Mouse (Mus musculus) forebrain, embryonic 11.5 days (tissue): ENCODE data around the gene A930033H14Rik. TPM values are rescaled to one million over a fixed set of nuclear protein-coding genes. Genes with fewer than 3 reads are reported as not detected.

Experiments used
- ATAC-seq: fragments of 200-750 bp; cut with Nextera tagmentation; replicated peaks from 2 replicates; pipeline ENCODE4 v1.8.0; 2017; ENCODE audit warnings: moderate TSS enrichment; ENCODE audit not compliant: low FRiP score
- DNase-seq: peaks from one replicate; pipeline ENCODE4 v3.0.0-alpha.2; 2017; ENCODE audit warnings: low spot score
- H3K27ac ChIP-seq: fragments of 300-500 bp; sonication (generic); 2 replicates; pipeline ENCODE4 v1.5.1; 2014; ENCODE audit warnings: low read depth, low read length
- H3K27me3 ChIP-seq: fragments of 300-500 bp; sonication (generic); 2 replicates; pipeline ENCODE4 v1.6.1; 2014; ENCODE audit warnings: mild to moderate bottlenecking, low read length, mixed read lengths; ENCODE audit not compliant: control insufficient read depth, insufficient read depth
- H3K36me3 ChIP-seq: fragments of 300-500 bp; sonication (generic); 2 replicates; pipeline ENCODE4 v1.6.1; 2014; ENCODE audit warnings: mild to moderate bottlenecking, low read length, moderate library complexity, mixed read lengths; ENCODE audit not compliant: control insufficient read depth, insufficient read depth
- H3K4me1 ChIP-seq: fragments of 300-500 bp; sonication (generic); replicated peaks from 2 replicates; pipeline ENCODE4 v1.6.1; 2014; ENCODE audit warnings: low read length, mixed read lengths; ENCODE audit not compliant: control insufficient read depth, insufficient read depth
- H3K4me2 ChIP-seq: fragments of 300-500 bp; sonication (generic); 2 replicates; pipeline ENCODE4 v1.6.1; 2014; ENCODE audit warnings: low read depth, mild to moderate bottlenecking, low read length, moderate library complexity, mixed read lengths; ENCODE audit not compliant: severe bottlenecking
- H3K4me3 ChIP-seq: fragments of 300-500 bp; sonication (generic); 2 replicates; pipeline ENCODE4 v1.5.1; 2014; ENCODE audit warnings: low read depth, low read length
- H3K9ac ChIP-seq: fragments of 300-500 bp; sonication (generic); 2 replicates; pipeline ENCODE4 v1.6.1; 2014; ENCODE audit warnings: low read length
- H3K9me3 ChIP-seq: fragments of 300-500 bp; sonication (generic); 2 replicates; pipeline ENCODE4 v1.6.1; 2016; ENCODE audit warnings: low read length, mixed read lengths; ENCODE audit not compliant: control insufficient read depth
- WGBS: fragments of 180-500 bp; shearing (Covaris S2); extraction: QIAGEN DNeasy Blood & Tissue Kit; methylation state at CpG from one replicate; pipeline ENCODE4 v1.1.7; 2014; 5-methylcytosine and 5-hydroxymethylcytosine counted together
- polyA plus RNA-seq: library from polyadenylated mRNA; unstranded; fragments of >200 nt; fragmentation: Nextera tagmentation; extraction: Ambion mirVana; gene quantifications from 2 replicates; pipeline ENCODE4 v1.2.1, GENCODE M21; 2014

The A930033H14Rik gene
- polyA plus RNA-seq, 1 experiment from 2014 or later = 1.9 TPM

DNA sequence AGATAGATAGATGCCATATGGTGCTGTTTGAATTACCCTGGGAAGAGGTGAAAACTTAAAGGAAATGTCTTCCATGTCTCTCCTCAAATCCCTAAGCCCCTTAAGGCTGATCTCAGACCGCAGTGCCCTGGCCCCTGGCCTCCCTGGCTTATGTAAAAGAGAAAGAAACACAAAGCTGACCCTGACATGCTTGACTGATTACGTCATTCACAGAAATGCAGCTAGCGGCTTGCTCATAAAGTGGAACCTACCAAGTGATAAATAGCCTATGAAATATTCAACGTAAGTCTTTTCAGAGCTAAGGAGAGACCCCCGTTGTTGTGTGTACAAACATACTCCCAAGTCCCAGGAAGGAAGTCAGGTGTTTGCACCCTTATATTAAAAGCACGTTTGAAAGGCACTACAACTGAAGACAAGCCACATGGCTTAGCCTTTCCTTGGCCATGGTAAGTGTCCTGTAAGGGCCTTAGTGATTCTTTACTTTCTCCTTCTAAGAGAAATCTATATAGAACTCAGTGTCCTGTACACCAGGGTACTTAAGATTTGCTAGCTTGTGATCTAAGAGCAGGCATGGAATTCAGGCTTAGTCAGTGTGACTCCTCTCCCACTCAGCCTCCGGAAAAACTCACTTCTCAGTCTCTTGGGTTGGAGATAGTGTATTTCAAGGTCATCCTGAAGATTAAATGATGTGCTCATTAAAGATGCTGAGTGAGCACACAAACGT lies 8.1 kb downstream of the A930033H14Rik start:
- WGBS = 39% methylated on average over 8 of the region's 8 CpGs
- H3K4me3 ChIP-seq = no peak overlapping the region
- no peak overlapping the region for H3K9ac ChIP-seq
- no peaks in the 10 kb centered on the region for H3K27me3 ChIP-seq
- H3K4me1 ChIP-seq = 0 out of 2 replicates have a peak, but pooled peaks cover 3% of the 10 kb centered on the region
- ATAC-seq = no peak
- no peak overlapping the region; the same call in 1 of the 2 replicates for H3K27ac ChIP-seq
- no peak overlapping the region for H3K4me2 ChIP-seq
- no peaks in the 10 kb centered on the region for H3K36me3 ChIP-seq
- DNase-seq = no peak
- no peaks in the 10 kb centered on the region for H3K9me3 ChIP-seq

DNA sequence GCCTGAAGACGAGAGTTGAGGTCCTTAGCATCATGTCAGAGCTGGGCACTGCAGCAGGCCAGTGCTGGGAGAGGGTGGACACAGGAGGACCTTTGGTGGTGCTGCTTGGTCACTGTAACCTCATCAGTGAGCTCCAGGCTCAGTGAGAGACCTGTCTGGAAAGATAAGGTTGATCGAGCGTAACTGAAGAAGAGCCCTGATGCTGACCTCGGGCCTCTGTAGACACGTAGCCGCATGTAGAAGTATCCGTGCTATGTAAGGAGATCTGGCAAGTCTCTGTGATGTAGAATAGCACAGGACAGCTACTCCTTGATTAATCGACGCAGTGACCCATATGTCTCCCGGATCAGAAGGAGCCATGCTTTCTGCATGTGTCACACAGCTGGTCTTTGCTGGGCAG lies 19.2 kb downstream of the A930033H14Rik start:
- no peak for DNase-seq
- H3K9ac ChIP-seq = no peak overlapping the region
- WGBS = 94% methylated on average over 10 of the region's 10 CpGs
- H3K4me3 ChIP-seq = no peak overlapping the region
- no peaks in the 10 kb centered on the region for H3K9me3 ChIP-seq
- H3K36me3 ChIP-seq = no peaks in the 10 kb centered on the region
- no peak overlapping the region for H3K4me2 ChIP-seq
- H3K27ac ChIP-seq = no peak overlapping the region
- no peak for ATAC-seq
- no peaks in the 10 kb centered on the region for H3K27me3 ChIP-seq
- H3K4me1 ChIP-seq = no peaks in the 10 kb centered on the region

DNA sequence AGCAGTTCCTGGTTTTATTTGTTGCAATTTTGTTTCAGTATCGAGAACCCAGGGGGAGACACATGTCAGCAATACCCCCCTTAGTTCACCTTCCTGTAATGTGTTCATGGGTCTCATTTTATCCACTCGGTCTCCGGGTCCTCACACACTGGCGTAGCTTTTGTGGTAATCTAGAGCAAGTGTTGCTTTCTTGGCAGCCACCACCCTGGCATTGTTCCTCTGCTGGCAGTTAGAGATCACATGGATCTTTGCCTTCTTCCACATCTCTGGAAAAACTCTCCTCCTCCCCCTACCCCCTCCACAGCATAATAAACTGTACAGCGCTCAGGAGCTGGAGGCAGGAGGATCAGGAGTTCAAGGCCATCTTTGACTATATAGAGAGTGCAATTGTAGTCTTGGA lies 20.6 kb downstream of the A930033H14Rik start:
- no peak overlapping the region for H3K27ac ChIP-seq
- no peaks in the 10 kb centered on the region for H3K36me3 ChIP-seq
- no peaks in the 10 kb centered on the region for H3K27me3 ChIP-seq
- DNase-seq (no peak), ATAC-seq (no peak)
- no peaks in the 10 kb centered on the region for H3K9me3 ChIP-seq
- H3K4me1 ChIP-seq = no peaks in the 10 kb centered on the region
- no peak overlapping the region for H3K9ac ChIP-seq
- no peak overlapping the region for H3K4me2 ChIP-seq
- WGBS = 89% methylated on average over 5 of the region's 5 CpGs
- H3K4me3 ChIP-seq = no peak overlapping the region

DNA sequence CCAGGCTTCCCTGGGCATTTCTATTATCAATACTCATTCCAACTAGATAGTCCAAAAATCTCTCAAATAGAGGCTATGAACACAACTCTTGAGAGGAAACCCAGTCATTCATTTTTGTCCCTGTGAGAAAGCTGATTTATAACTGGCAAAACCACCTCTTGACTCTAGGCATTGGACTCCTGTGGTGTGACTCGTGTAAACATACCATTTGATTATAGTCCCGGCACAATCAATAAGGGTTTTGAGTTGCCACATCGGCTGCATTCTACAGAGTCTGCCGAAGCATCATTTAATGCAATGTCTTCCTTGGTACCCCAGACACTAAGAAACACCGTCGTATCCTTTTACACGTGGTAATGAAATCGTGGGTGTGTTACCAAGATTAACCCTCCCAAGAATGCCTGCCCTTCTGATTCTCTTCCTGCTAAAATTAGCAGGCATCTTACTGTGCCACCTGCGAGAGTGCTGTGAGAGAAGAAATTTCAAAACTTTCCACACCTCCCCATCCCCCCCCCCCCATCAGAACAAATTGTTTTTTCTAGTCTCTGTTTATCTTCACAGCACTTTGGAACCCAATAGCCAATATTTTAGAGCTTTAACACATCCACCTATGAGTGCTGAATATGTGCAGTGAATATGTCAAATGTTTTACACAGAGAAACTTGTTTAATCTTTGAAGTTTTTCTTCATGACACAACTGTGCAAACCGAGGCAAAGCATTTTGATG lies 22.3 kb downstream of the A930033H14Rik start:
- Histone ChIP-seq H3K27me3 (no peaks in the 10 kb centered on the region), H3K4me1 (no peaks in the 10 kb centered on the region), H3K36me3 (no peaks in the 10 kb centered on the region), H3K9ac (no peak overlapping the region), H3K4me3 (no peak overlapping the region), H3K27ac (no peak overlapping the region), H3K9me3 (no peaks in the 10 kb centered on the region), H3K4me2 (no peak overlapping the region)
- no peak for ATAC-seq
- 90% methylated on average over 10 of the region's 10 CpGs for WGBS
- DNase-seq = no peak

DNA sequence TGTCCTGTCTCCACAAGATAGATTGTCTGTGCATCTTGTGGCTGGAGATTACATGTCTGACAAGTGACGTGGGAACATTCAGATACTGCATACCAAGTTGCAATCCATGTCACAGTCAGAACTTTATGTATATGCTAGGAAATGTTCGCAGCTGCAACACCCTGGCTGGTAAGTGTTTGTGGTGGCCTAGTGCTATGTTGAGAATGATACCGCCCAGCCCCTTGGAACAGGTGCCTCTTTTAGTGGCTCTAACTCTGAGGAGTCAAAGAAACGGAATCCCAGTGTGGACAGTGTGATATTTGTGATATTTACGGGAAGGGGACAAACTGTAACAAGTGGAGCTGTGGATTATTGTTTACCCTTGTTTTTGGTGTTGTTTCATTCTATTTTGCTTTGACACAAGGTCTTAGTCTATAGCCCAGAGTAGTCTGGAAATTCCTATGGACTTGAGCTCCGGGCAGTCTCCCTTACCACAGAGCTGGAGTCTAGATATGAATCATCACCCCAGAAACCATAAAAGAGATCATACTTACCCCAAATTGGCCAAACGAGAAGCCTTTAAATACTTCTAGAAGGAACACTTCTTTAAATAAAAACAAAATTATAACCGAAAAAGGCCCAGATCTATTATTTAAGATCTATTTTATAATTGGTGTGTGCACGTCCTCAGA lies 25.0 kb downstream of the A930033H14Rik start:
- ATAC-seq = no peak
- Histone ChIP-seq H3K9me3 (no peaks in the 10 kb centered on the region), H3K4me1 (no peaks in the 10 kb centered on the region), H3K4me3 (no peak overlapping the region), H3K9ac (no peak overlapping the region), H3K27me3 (no peaks in the 10 kb centered on the region), H3K27ac (no peak overlapping the region), H3K36me3 (no peaks in the 10 kb centered on the region), H3K4me2 (no peak overlapping the region)
- WGBS = 87% methylated on average over 9 of the region's 9 CpGs
- DNase-seq = no peak

DNA sequence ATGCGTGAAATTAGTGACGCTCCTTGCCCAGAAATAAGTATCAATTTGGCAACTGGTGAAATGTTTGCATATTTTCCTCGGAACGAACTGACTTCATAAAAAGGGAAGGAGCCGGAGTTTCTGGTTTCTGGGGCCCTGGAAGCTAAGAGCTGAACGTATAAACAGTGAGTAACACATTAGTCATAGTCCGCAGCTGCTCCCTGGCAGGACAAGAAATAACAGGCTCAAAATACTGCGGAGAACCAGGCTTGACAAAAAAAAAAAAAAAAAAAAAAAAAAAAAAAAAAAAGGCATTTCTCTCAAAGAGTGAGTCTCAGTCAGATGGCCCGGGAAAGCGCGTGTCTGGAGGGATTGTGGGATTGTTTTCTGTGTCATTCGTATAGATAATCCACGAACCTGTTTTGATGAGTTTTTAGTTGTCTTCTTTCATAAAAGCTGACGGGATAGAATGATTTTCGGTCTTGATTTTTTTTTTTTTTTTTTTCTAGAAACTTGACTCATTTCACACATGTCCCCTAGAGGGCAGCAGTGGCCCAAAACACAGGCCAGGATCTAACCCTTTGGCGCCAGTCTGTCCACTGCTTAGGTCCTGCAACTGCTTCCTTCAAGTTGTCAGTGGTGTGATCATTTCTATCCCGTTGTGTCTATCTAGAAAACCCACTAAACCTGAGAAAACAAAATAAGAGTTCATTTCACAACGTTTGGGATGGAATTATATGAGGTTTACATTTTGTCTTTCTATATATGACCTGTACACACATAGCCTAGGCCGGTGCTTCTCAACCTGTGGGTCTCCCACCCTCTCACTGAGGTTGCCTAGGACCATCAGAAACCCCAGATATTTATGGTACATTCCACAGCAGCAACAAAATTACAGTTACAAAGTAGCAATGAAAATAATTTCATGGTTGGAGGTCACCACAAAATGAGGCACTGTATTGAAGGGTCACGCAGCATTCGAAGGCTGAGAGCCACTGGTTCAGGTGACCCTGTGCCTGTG lies 26.7 kb downstream of the A930033H14Rik start:
- Histone ChIP-seq H3K27ac (no peak overlapping the region), H3K9me3 (no peaks in the 10 kb centered on the region), H3K27me3 (no peaks in the 10 kb centered on the region), H3K36me3 (no peaks in the 10 kb centered on the region), H3K4me1 (no peaks in the 10 kb centered on the region), H3K9ac (no peak overlapping the region), H3K4me2 (peak overlapping the region; percentile 45; the same call in 1 of the 2 replicates), H3K4me3 (peak overlapping the region; percentile 24; the same call in 1 of the 2 replicates)
- WGBS = 34% methylated on average over 21 of the region's 21 CpGs
- ATAC-seq (peak; percentile 82), DNase-seq (peak; percentile 80)

DNA sequence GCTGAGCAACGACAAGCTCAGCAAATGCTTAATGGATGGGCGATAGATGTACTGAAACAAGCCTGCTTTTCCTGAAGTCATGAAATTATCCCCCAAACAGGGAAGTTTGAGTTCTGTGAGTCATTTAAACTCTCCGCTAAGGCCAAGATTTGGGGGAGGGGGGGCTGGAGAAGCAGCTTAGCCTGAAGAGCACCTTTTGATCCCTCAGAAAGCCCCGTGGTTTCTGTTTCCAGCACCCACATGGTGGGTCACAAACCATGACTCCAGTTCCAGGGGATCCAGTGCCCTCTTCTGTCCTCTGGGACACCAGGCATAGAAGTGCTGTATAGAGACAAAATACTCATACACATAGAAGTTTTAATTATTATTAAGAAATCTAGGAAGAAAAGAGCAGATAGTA lies 27.5 kb downstream of the A930033H14Rik start:
- Histone ChIP-seq H3K9ac (no peak overlapping the region), H3K4me1 (no peaks in the 10 kb centered on the region), H3K9me3 (no peaks in the 10 kb centered on the region), H3K4me3 (no peak overlapping the region), H3K36me3 (no peaks in the 10 kb centered on the region), H3K27me3 (no peaks in the 10 kb centered on the region), H3K4me2 (no peak overlapping the region), H3K27ac (no peak overlapping the region)
- ATAC-seq (no peak), DNase-seq (no peak)
- 80% methylated on average over 4 of the region's 4 CpGs for WGBS

DNA sequence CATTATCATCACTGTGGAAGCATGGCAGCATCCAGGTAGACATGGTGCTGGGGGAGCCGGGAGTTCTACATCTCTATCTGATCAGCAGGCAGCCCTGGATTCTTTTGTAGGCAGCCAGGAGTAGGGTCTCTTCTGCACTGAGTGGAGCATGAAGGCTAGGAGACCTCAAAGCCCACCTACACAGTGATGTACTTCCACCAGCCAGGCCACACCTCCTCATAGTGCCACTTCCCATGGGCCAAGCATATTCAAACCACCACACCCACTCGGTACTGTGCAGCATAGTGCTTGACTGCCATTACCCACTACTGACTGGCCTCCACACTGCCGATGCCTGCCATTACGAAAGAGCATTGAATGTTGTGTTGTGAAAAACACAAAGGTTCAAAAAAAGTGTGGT lies 28.0 kb downstream of the A930033H14Rik start:
- H3K36me3 ChIP-seq = no peaks in the 10 kb centered on the region
- WGBS = 93% methylated on average over 4 of the region's 4 CpGs
- H3K27ac ChIP-seq = no peak overlapping the region
- no peaks in the 10 kb centered on the region for H3K27me3 ChIP-seq
- ATAC-seq (no peak; the same call in 1 of the 2 replicates), DNase-seq (no peak)
- H3K4me3 ChIP-seq = no peak overlapping the region
- H3K4me1 ChIP-seq = no peaks in the 10 kb centered on the region
- no peak overlapping the region for H3K9ac ChIP-seq
- H3K4me2 ChIP-seq = no peak overlapping the region
- no peaks in the 10 kb centered on the region for H3K9me3 ChIP-seq
